Mouse (Mus musculus): ENCODE data around the gene Gzme.

- TF ChIP-seq CTCF (IDR thresholded peaks at IDR 0.05; ENCODE audit: borderline replicate concordance, extremely low read depth, insufficient read depth, insufficient read length) (no peak), POLR2A (IDR thresholded peaks at IDR 0.05; ENCODE audit: borderline replicate concordance, extremely low read depth, insufficient read depth, insufficient read length, poor library complexity, severe bottlenecking) (no peak)
These were observed 27.1 kb downstream of the Gzme start for GRCm38 (mm10) chr14:56093353-56093752.

Measured in brain, embryonic 14.5 days (tissue).